Comparison of ENCODE assay signal across 21 mouse cellular contexts in the genomic region with DNA sequence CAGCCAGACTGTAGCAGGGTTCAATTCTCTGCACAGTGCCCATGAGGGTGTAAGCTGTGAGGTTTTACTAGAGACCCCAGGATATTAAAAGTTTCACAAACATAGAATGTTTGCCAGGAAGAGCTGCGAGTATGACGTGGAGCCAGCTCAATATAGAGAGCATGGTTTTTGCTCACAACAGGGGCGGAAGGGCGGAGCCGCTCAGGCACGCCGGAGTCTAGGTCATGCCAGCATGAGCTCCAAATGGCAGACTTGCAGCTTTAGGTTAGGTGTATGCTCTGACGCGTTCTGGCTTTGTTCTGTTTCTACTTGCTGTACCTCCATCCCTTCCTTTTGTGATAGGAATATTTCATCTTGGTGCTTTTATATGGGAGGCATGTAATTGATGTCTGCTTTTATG. TPM values are rescaled to one million over a fixed set of nuclear protein-coding genes. Genes with fewer than 3 reads are reported as not detected.
DNase-seq lines count a peak whose midpoint lies in the region; ATAC-seq lines count a peak whose summit lies in the region.
"Had no signal": no experiment of that assay in that cellular context is flagged by ENCODE, and none has a peak within 500 bp of the region (broad histone marks: within the 10 kb centered on the region; RNA-seq: fewer than 3 reads in every experiment).

No protein-coding gene starts in this region.

- no peak overlapping the region for H3K27ac ChIP-seq in liver, embryonic 15.5 days (replicated peaks)
- no peak overlapping the region for H3K27ac ChIP-seq in midbrain, embryonic 10.5 days (replicated peaks)
- H3K27ac ChIP-seq: embryonic facial prominence, embryonic 10.5 days; forebrain, embryonic 13.5 days; heart, embryonic 10.5 days; limb, embryonic 12.5 days had no signal

- H3K9ac ChIP-seq in liver, embryonic 15.5 days, result no peak overlapping the region
- H3K9ac ChIP-seq: forebrain, embryonic 13.5 days; limb, embryonic 12.5 days had no signal

- peaks cover 22% of the 10 kb centered on the region for H3K4me1 ChIP-seq in liver, embryonic 15.5 days (replicated peaks)
- peaks cover 10% of the 10 kb centered on the region for H3K4me1 ChIP-seq in midbrain, embryonic 10.5 days
- H3K4me1 ChIP-seq: heart, embryonic 10.5 days; limb, embryonic 12.5 days had no signal

- no peaks in the 10 kb centered on the region for H3K27me3 ChIP-seq in liver, embryonic 15.5 days
- no peaks in the 10 kb centered on the region for H3K27me3 ChIP-seq in midbrain, embryonic 10.5 days (ENCODE audit: low read depth, poor library complexity, severe bottlenecking)
- H3K27me3 ChIP-seq: CH12.LX; forebrain, embryonic 13.5 days; limb, embryonic 12.5 days; megakaryocyte, embryonic 14.5 days had no signal

- WGBS in liver, embryonic 15.5 days (ENCODE audit: insufficient replicate concordance), result 54% methylated on average over 9 of the region's 9 CpGs
- 81% methylated on average over 9 of the region's 9 CpGs for WGBS in midbrain, embryonic 10.5 days

- H3K4me2 ChIP-seq in liver, embryonic 15.5 days, result peak overlapping the region; percentile 13
- H3K4me2 ChIP-seq: forebrain, embryonic 13.5 days; limb, embryonic 12.5 days had no signal

- ATAC-seq in erythroid progenitor cell, adult 5-6 weeks (replicated peaks; ENCODE audit: low FRiP score, poor library complexity, severe bottlenecking), result peak; percentile 76
- ATAC-seq in liver, embryonic 15.5 days (ENCODE audit: insufficient read depth), result peak; percentile 64; the same call in 1 of the 2 replicates
- ATAC-seq: forebrain, embryonic 13.5 days had no signal

- H3K36me3 ChIP-seq in liver, embryonic 15.5 days (replicated peaks), result no peaks in the 10 kb centered on the region
- H3K36me3 ChIP-seq in midbrain, embryonic 10.5 days, result no peaks in the 10 kb centered on the region
- H3K36me3 ChIP-seq: embryonic facial prominence, embryonic 10.5 days; heart, embryonic 10.5 days; limb, embryonic 12.5 days had no signal

- H3K4me3 ChIP-seq in liver, embryonic 15.5 days (replicated peaks), result no peak overlapping the region
- no peak overlapping the region for H3K4me3 ChIP-seq in midbrain, embryonic 10.5 days
- H3K4me3 ChIP-seq: embryonic facial prominence, embryonic 10.5 days; forebrain, embryonic 13.5 days; heart, embryonic 10.5 days; limb, embryonic 12.5 days; megakaryocyte, embryonic 14.5 days had no signal

- no peaks in the 10 kb centered on the region for H3K9me3 ChIP-seq in liver, embryonic 15.5 days (replicated peaks)
- no peaks in the 10 kb centered on the region for H3K9me3 ChIP-seq in midbrain, embryonic 10.5 days (replicated peaks)
- H3K9me3 ChIP-seq: embryonic facial prominence, embryonic 10.5 days; forebrain, embryonic 13.5 days; heart, embryonic 10.5 days; limb, embryonic 12.5 days had no signal

- peak; percentile 88 for DNase-seq in heart, adult 11 months
- DNase-seq in heart, adult 9 months (ENCODE audit: low spot score in 2 of 2), result no peak
- peak; percentile 22 to 23 for DNase-seq in B cell, adult 2 months
- DNase-seq in layer of hippocampus, postnatal 25 days (ENCODE audit: extremely low spot score in 1 of 2, low spot score in 1 of 2), result no peak
- no peak for DNase-seq in midbrain, embryonic 10.5 days (ENCODE audit: low spot score)
- DNase-seq in Muller cell, postnatal 12 days (ENCODE audit: inconsistent ontology term), result no peak
- DNase-seq: adrenal gland, adult 2 months; cerebellum, adult 8-10 months; gastrocnemius, postnatal 14 days; kidney, adult 8-10 months; kidney, postnatal 25 days; retina, postnatal 1 day; right cerebral cortex, postnatal 4 days had no signal

RNA-seq across cellular contexts. Expression of gene Atp8a1, which starts 19.0 kb away (rescaled TPM):
- 221 and 244 TPM in 2 replicates for total RNA-seq in erythroid progenitor cell, adult 5-6 weeks (2015; ENCODE audit: low replicate concordance)
- 297 and 307 TPM in 2 replicates for total RNA-seq in erythroid progenitor cell, adult 5-6 weeks (2017; ENCODE audit: low replicate concordance)
- 38.8 and 40.5 TPM in 2 replicates for polyA plus RNA-seq in liver, embryonic 15.5 days (2015; fragmentation: Nextera tagmentation; extraction: Ambion mirVana)
- 100 to 1,000 TPM; 162 to 182 TPM for total RNA-seq in layer of hippocampus, postnatal 25 days (2021)
- polyA plus RNA-seq in midbrain, embryonic 10.5 days (2016; fragmentation: Nextera tagmentation; extraction: Ambion mirVana), result 21.3 and 29.6 TPM in 2 replicates

Comparison
In these comparisons a context has a peak if more than half of its experiments do, and no peak if none do; other contexts are left out.
1. DNase-seq: peak in heart, adult 11 months (single experiment) and B cell, adult 2 months (2 of 2); none in heart, adult 9 months (0 of 2), layer of hippocampus, postnatal 25 days (0 of 2), midbrain, embryonic 10.5 days (single experiment) and Muller cell, postnatal 12 days (single experiment).